Mouse (Mus musculus) MEL (cell line): Measurements from ENCODE around the gene Mtnr1a. TPM values are rescaled to one million over a fixed set of nuclear protein-coding genes. Genes with fewer than 3 reads are reported as not detected.
A peak's percentile ranks its signal among the peaks of the same experiment; 100 is the strongest.

Experiments
- DNase-seq: peaks from one replicate; pipeline ENCODE4 v3.0.0; 2011; ENCODE audit warnings: low read depth, low spot score
- H3K27ac ChIP-seq: 2 replicates; pipeline ENCODE4 v1.5.1; 2012; ENCODE audit warnings: low read depth, mild to moderate bottlenecking, control low read depth, low read length, moderate library complexity; ENCODE audit not compliant: control insufficient read depth
- H3K27me3 ChIP-seq, 2 experiments: fragments of 150-350 bp in 1 of 2; sonication (generic) in 1 of 2; 2 replicates each; pipeline ENCODE4 v1.6.1; 2012; ENCODE audit warnings: low read length in 2 of 2, mild to moderate bottlenecking in 2 of 2, improper control_type of control experiment in 1 of 2, moderate library complexity in 1 of 2; ENCODE audit not compliant: insufficient read depth in 2 of 2, control insufficient read depth in 1 of 2
- H3K36me3 ChIP-seq, 2 experiments: 2 replicates each; pipeline ENCODE4 v1.6.1; 2012 to 2014; ENCODE audit warnings: low read length in 2 of 2, improper control_type of control experiment in 1 of 2, inconsistent platforms in 1 of 2, mild to moderate bottlenecking in 1 of 2; ENCODE audit not compliant: insufficient read depth in 2 of 2, control insufficient read depth in 1 of 2
- H3K4me1 ChIP-seq, 2 experiments: fragments of 150-350 bp in 1 of 2; sonication (generic) in 1 of 2; 2 replicates each; pipeline ENCODE4 v1.6.1; 2012; ENCODE audit warnings: low read length in 2 of 2, improper control_type of control experiment in 1 of 2, mild to moderate bottlenecking in 1 of 2; ENCODE audit not compliant: insufficient read depth in 2 of 2, control insufficient read depth in 1 of 2
- H3K4me3 ChIP-seq, 2 experiments: fragments of 150-350 bp in 1 of 2; sonication (generic) in 1 of 2; 2 replicates each; pipeline ENCODE4 v1.5.1; 2012; ENCODE audit warnings: low read depth in 2 of 2, low read length in 2 of 2, mild to moderate bottlenecking in 2 of 2, moderate library complexity in 2 of 2, control low read depth in 1 of 2, improper control_type of control experiment in 1 of 2; ENCODE audit not compliant: control insufficient read depth in 1 of 2, insufficient read depth in 1 of 2
- H3K79me2 ChIP-seq: 2 replicates; pipeline ENCODE4 v1.6.1; 2012; ENCODE audit warnings: mild to moderate bottlenecking, low read length, moderate library complexity; ENCODE audit not compliant: control insufficient read depth, poor library complexity, insufficient read depth
- H3K9ac ChIP-seq: 2 replicates; pipeline ENCODE4 v1.6.1; 2012; ENCODE audit warnings: low read depth, mild to moderate bottlenecking, control low read depth, low read length, moderate library complexity; ENCODE audit not compliant: control insufficient read depth, poor library complexity, severe bottlenecking
- H3K9me3 ChIP-seq: fragments of 150-350 bp; sonication (generic); replicated peaks from 2 replicates; pipeline ENCODE4 v1.6.1; 2012; ENCODE audit warnings: mild to moderate bottlenecking, low read length, improper control_type of control experiment, moderate library complexity; ENCODE audit not compliant: insufficient read depth
- BHLHE40 ChIP-seq: IDR thresholded peaks from 2 replicates; pipeline ENCODE4 v1.6.1; 2012; ENCODE audit warnings: low read depth, mild to moderate bottlenecking, inconsistent platforms, low read length, improper control_type of control experiment, borderline replicate concordance
- CTCF ChIP-seq, 3 experiments: IDR thresholded peaks in 2 of 3; conservative IDR thresholded peaks in 1 of 3; 2 replicates each; pipeline ENCODE4 v1.5.1; 2011 to 2012; ENCODE audit warnings: low read length in 3 of 3, low read depth in 2 of 3, mild to moderate bottlenecking in 2 of 3, improper control_type of control experiment in 1 of 3, inconsistent platforms in 1 of 3, mixed read lengths in 1 of 3, moderate library complexity in 1 of 3; ENCODE audit not compliant: control insufficient read depth in 1 of 3, insufficient read depth in 1 of 3, poor library complexity in 1 of 3, severe bottlenecking in 1 of 3
- GABPA ChIP-seq: IDR thresholded peaks from 2 replicates; pipeline ENCODE4 v1.6.1; 2012; ENCODE audit warnings: low read depth, mild to moderate bottlenecking, inconsistent platforms, low read length, improper control_type of control experiment, moderate library complexity
- HCFC1 ChIP-seq: IDR thresholded peaks from 2 replicates; pipeline ENCODE4 v1.6.1; 2012; ENCODE audit warnings: low read depth, mild to moderate bottlenecking, inconsistent platforms, low read length, improper control_type of control experiment, moderate library complexity
- JUND ChIP-seq: IDR thresholded peaks from 2 replicates; pipeline ENCODE4 v1.6.1; 2011; ENCODE audit warnings: low read depth, mild to moderate bottlenecking, improper control_type of control experiment, low read length
- MAFK ChIP-seq: IDR thresholded peaks from 2 replicates; pipeline ENCODE4 v1.6.1; 2011; ENCODE audit warnings: low read depth, mild to moderate bottlenecking, low read length, improper control_type of control experiment, borderline replicate concordance
- MEF2A ChIP-seq: IDR thresholded peaks from 2 replicates; pipeline ENCODE4 v1.6.1; 2014; ENCODE audit warnings: low read depth, mild to moderate bottlenecking, inconsistent platforms, low read length, improper control_type of control experiment; ENCODE audit not compliant: poor library complexity, insufficient replicate concordance, severe bottlenecking; ENCODE audit errors: extremely low read depth
- NELFE ChIP-seq: IDR thresholded peaks from 2 replicates; pipeline ENCODE4 v1.6.1; 2011; ENCODE audit warnings: low read depth, low read length, improper control_type of control experiment
- POLR2AphosphoS5 ChIP-seq: IDR thresholded peaks from 2 replicates; pipeline ENCODE4 v1.6.1; 2012; ENCODE audit warnings: low read depth, borderline replicate concordance, mild to moderate bottlenecking, inconsistent platforms, low read length, moderate library complexity, mixed read lengths
- SMC3 ChIP-seq: IDR thresholded peaks from 2 replicates; pipeline ENCODE4 v1.6.1; 2011; ENCODE audit warnings: low read depth, low read length, improper control_type of control experiment
- UBTF ChIP-seq: IDR thresholded peaks from 2 replicates; pipeline ENCODE4 v1.6.1; 2012; ENCODE audit warnings: low read depth, mild to moderate bottlenecking, inconsistent platforms, low read length, improper control_type of control experiment, moderate library complexity, borderline replicate concordance; ENCODE audit not compliant: insufficient read depth
- polyA plus RNA-seq, 2 experiments: library from polyadenylated mRNA; stranded (reverse) in 1 of 2; unstranded in 1 of 2; fragments of >175 nt in 1 of 2; fragments of >200 nt in 1 of 2; gene quantifications; 2 replicates each; pipeline versions ENCODE4 v1.2.1 to v1.2.4; 2012; ENCODE audit warnings: low replicate concordance in 2 of 2, low read depth in 1 of 2; ENCODE audit not compliant: insufficient read length in 2 of 2, insufficient read depth in 1 of 2, missing spikeins in 1 of 2
- total RNA-seq: library from RNA; depleted of rRNA; stranded (reverse); fragments of 300-350 nt; gene quantifications from 2 replicates; pipeline ENCODE4 v1.2.3, GENCODE M21; 2012

Mtnr1a gene
- total and polyA plus RNA-seq, 3 experiments = 0.28 TPM; not detected in 2

DNA sequence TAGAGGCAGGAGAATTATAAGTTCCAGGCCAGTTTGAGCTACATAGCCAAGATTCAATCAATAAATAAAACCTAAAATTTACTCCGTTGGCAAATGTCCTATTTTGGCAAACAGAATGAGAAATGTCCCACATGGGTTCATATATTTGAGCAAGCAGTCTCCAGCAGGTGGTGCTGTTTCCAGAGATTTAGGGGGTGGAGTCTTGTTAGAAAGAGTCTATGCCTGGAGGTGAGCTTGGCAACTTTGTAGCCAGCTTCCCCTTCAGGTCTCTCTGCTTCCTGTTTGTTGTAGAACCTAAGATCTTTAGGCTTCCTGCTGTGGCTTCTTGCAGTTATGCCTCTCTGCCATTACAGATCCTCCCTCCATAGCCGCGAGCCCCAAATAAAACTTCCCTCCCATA, 13.4 kb upstream of the Mtnr1a start:
- TF ChIP-seq NELFE (no peak), JUND (no peak), CTCF (IDR thresholded peaks at IDR 0.05 in 2 of 3, conservative IDR thresholded peaks at IDR 0.05 in 1 of 3; ENCODE audit: control insufficient read depth in 1 of 3, insufficient read depth in 1 of 3, low read depth in 2 of 3, low read length in 3 of 3, poor library complexity in 1 of 3, severe bottlenecking in 1 of 3) (peak in 1 of 3 experiments; percentile 19; a peak in 1 of 6 replicates), UBTF (no peak), MAFK (no peak), POLR2AphosphoS5 (no peak)
- TF ChIP-seq, all 39 proteins: peak for 1
- no peaks in the 10 kb centered on the region for H3K79me2 ChIP-seq
- no peak overlapping the region for H3K27ac ChIP-seq
- H3K9ac ChIP-seq = no peak overlapping the region
- no peak overlapping the region for H3K4me3 ChIP-seq
- H3K36me3 ChIP-seq = no peaks in the 10 kb centered on the region
- H3K9me3 ChIP-seq = no peaks in the 10 kb centered on the region
- no peaks in the 10 kb centered on the region for H3K4me1 ChIP-seq
- peak; percentile 8 for DNase-seq
- H3K27me3 ChIP-seq = no peaks in the 10 kb centered on the region

- H3K27ac ChIP-seq = no peak overlapping the region
- TF ChIP-seq CTCF (IDR thresholded peaks at IDR 0.05 in 2 of 3, conservative IDR thresholded peaks at IDR 0.05 in 1 of 3; ENCODE audit: control insufficient read depth in 1 of 3, insufficient read depth in 1 of 3, low read depth in 2 of 3, low read length in 3 of 3, poor library complexity in 1 of 3, severe bottlenecking in 1 of 3) (peak in 2 of 3 experiments; percentile 40 to 55; a peak in 5 of 6 replicates), MEF2A (no peak), GABPA (no peak), SMC3 (peak; percentile 39)
- DNase-seq = peak; percentile 8
- H3K9me3 ChIP-seq = no peaks in the 10 kb centered on the region
- H3K4me1 ChIP-seq = no peaks in the 10 kb centered on the region
- no peaks in the 10 kb centered on the region for H3K27me3 ChIP-seq
- no peak overlapping the region for H3K4me3 ChIP-seq
- H3K79me2 ChIP-seq = no peaks in the 10 kb centered on the region
- no peak overlapping the region for H3K9ac ChIP-seq
- H3K36me3 ChIP-seq = no peaks in the 10 kb centered on the region
Observed at GRCm38 (mm10) chr8:45056810-45057209, 12.1 kb upstream of the Mtnr1a start.

DNA sequence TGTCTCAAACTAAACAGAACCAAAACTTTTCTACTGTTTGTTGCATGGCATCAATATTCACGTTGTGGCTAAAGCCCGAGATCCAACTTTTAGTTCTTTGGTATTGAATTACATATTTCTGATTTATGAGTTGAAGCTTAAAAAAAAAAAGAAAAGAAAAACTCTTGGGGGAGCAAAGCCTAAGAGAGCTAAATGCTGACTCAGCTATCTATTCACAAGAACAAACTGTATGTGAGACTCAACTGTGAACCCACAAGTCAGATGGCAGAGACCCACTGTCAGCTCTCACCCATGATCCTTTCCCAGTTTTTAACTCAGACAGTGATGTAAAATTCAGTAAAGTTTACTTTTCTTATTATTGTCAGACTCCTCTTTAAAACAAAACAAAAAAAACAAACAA, 8.9 kb upstream of the Mtnr1a start:
- TF ChIP-seq MAFK (peak; percentile 59; the same call in 1 of the 2 replicates), BHLHE40 (no peak), HCFC1 (no peak)
- H3K4me3 ChIP-seq = no peak overlapping the region
- no peaks in the 10 kb centered on the region for H3K9me3 ChIP-seq
- H3K9ac ChIP-seq = no peak overlapping the region
- DNase-seq = no peak
- no peaks in the 10 kb centered on the region; a peak in 1 of 4 replicates for H3K4me1 ChIP-seq
- H3K36me3 ChIP-seq = peaks cover 0 to 2% of the 10 kb centered on the region in 2 experiments; a peak in 1 of 4 replicates
- no peak overlapping the region for H3K27ac ChIP-seq
- H3K79me2 ChIP-seq = no peaks in the 10 kb centered on the region
- H3K27me3 ChIP-seq = no peaks in the 10 kb centered on the region
